Mouse (Mus musculus) erythroblast, embryonic 14.5 days (primary cell): Measurements from ENCODE around the gene Kcns1.

Source experiments
- GATA1 ChIP-seq: IDR thresholded peaks from 2 replicates; pipeline ENCODE4 v1.6.1; 2012; ENCODE audit warnings: low read length, inconsistent platforms, mixed read lengths
- TAL1 ChIP-seq: IDR thresholded peaks from 3 replicates; pipeline ENCODE4 v1.6.1; 2012; ENCODE audit warnings: low read length, inconsistent platforms, mixed read lengths

DNA sequence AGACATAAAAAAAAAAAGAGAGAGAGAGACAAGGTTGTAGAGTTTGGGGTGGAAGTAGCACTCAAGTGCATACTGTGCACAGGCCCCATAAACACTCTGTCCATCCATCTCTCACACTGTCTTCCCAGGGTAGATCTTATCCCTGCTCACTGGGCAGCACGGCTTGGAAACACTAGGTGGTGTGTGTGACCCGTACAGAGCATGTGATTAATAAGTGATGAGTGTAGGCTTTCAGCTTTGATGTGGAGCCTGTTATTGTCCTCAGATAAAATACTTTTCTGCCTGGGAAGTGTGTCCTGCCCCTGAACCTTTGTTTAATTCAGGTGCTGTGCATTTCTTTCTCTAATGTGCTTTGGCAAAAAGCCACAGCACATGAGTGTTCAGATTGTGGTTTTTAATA, 34.5 kb downstream of the Kcns1 start:
- TF ChIP-seq TAL1 (no peak), GATA1 (no peak)
